Comparison of ENCODE assay signal across 8 mouse cellular contexts in the genomic region with DNA sequence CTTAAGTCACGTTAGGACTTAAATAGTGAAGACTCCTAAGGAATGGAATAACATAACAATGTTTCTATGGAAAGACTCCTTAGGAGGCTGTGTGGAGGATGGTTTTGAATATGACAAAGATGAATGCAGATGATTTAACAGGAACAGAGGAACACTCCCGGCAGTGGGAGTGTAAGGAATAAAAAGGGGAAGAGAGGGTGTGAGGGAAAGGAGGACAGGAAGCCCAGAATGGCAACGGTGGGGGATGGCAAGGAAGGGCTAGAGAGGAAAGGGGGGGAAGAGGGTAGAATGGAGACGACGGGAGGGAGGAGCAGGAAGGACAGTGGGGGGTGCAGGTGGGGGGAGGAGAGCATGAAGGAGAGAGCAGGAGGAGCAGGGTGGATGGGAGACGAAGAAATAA. TPM values are rescaled to one million over a fixed set of nuclear protein-coding genes. Genes with fewer than 3 reads are reported as not detected.
DNase-seq lines count a peak whose midpoint lies in the region; ATAC-seq and TF ChIP-seq lines count a peak whose summit lies in the region.

No protein-coding gene starts in this region.

- H3K79me2 ChIP-seq in macrophage (ENCODE audit: inconsistent target): no peaks in the 10 kb centered on the region

- peak overlapping the region; percentile 36 for H3K4me2 ChIP-seq in kidney, postnatal 0 days (ENCODE audit: low read length)

- no peaks in the 10 kb centered on the region for H3K27me3 ChIP-seq in kidney, postnatal 0 days (ENCODE audit: insufficient read depth, low read length)

- no peaks in the 10 kb centered on the region for H3K36me3 ChIP-seq in kidney, postnatal 0 days (ENCODE audit: insufficient read depth, low read length)
- no peaks in the 10 kb centered on the region for H3K36me3 ChIP-seq in macrophage (ENCODE audit: inconsistent target)

- no peak overlapping the region for H3K4me3 ChIP-seq in kidney, postnatal 0 days (replicated peaks; ENCODE audit: low read depth, low read length)
- H3K4me3 ChIP-seq in macrophage (ENCODE audit: inconsistent target): no peak overlapping the region

- no peak overlapping the region for H3K9ac ChIP-seq in kidney, postnatal 0 days (ENCODE audit: low read depth, low read length)

- TF ChIP-seq CTCF in kidney, postnatal 0 days (IDR thresholded peaks at IDR 0.05; ENCODE audit: low read depth): no peak

- no peaks in the 10 kb centered on the region for H3K9me3 ChIP-seq in kidney, postnatal 0 days (replicated peaks; ENCODE audit: low read length)

- no peaks in the 10 kb centered on the region for H3K4me1 ChIP-seq in kidney, postnatal 0 days (replicated peaks; ENCODE audit: insufficient read depth, low read length)

- intact Hi-C loops in gastrocnemius, postnatal 36 days (cut with DNase I): no loop called here

- no peak overlapping the region for H3K27ac ChIP-seq in kidney, postnatal 0 days
- peak overlapping the region; percentile 46; the same call in 1 of the 2 replicates for H3K27ac ChIP-seq in macrophage

- WGBS in kidney, postnatal 0 days: 8% methylated on average over 6 of the region's 6 CpGs
- WGBS in macrophage (ENCODE audit: missing documents): 12% methylated on average over 6 of the region's 6 CpGs

- no peak for ATAC-seq in kidney, postnatal 0 days (replicated peaks; ENCODE audit: low FRiP score, low read depth)

- DNase-seq in kidney, postnatal 0 days (ENCODE audit: low spot score): peak; percentile 16
- no peak for DNase-seq in kidney, adult 11 months
- DNase-seq in brain, adult 2 months (ENCODE audit: low read depth, low spot score): peak; percentile 74
- peak; percentile 60 to 62 for DNase-seq in frontal cortex, postnatal 36 days (ENCODE audit: low spot score in 2 of 2)
- DNase-seq in spleen, postnatal 4 days (ENCODE audit: low spot score in 2 of 2): no peak
- no peak for DNase-seq in gastrocnemius, postnatal 36 days
- DNase-seq in adipocyte (ENCODE audit: low spot score): no peak

RNA-seq across cellular contexts. Expression of a gene that starts 24.4 kb away (rescaled TPM):
- polyA plus RNA-seq in kidney, postnatal 0 days (2015; fragmentation: Nextera tagmentation; extraction: Ambion mirVana): 13.3 and 14.5 TPM in 2 replicates
- total RNA-seq in macrophage (2018; cell fraction: chromatin; rRNA removed): 100 to 1,000 TPM in 4 of 26 experiments, 10 to 100 TPM in 22; 13.1 to 146 (median 61.5) TPM
- 10 to 100 TPM in 25 of 26 experiments, 1 to 10 TPM in 1; 9.7 to 33.4 (median 18.0) TPM for total RNA-seq in macrophage (2018; cell fraction: cytosol; rRNA removed)
- total RNA-seq in macrophage (2018; cell fraction: nucleus; rRNA removed): 100 to 1,000 TPM in 4 of 26 experiments, 10 to 100 TPM in 22; 17.4 to 173 (median 46.0) TPM
- 17.6 to 21.6 TPM (median 18.2 TPM) in 3 replicates for polyA plus RNA-seq in macrophage (2018)
- 1 to 10 TPM; 3.9 to 4.0 TPM for total RNA-seq in gastrocnemius, postnatal 36 days (2021)

Comparison
In these comparisons a context has a peak if more than half of its experiments do, and no peak if none do; other contexts are left out.
1. DNase-seq: peak in kidney, postnatal 0 days (single experiment), brain, adult 2 months (single experiment) and frontal cortex, postnatal 36 days (2 of 2); none in kidney, adult 11 months (single experiment), spleen, postnatal 4 days (0 of 2), gastrocnemius, postnatal 36 days (0 of 2) and adipocyte (single experiment).